Mouse (Mus musculus) spleen, adult 18-20 months (tissue): ENCODE results near the gene Lrsam1.

Experiments used
- DNase-seq, 2 experiments: peaks; one replicate each; pipeline ENCODE4 v3.0.0; 2022; ENCODE audit warnings: mixed read lengths in 2 of 2

The Lrsam1 gene

GRCm38 (mm10) chr2:32924306-32924844, 37.0 kb downstream of the Lrsam1 start:
- DNase-seq: no peak

DNA sequence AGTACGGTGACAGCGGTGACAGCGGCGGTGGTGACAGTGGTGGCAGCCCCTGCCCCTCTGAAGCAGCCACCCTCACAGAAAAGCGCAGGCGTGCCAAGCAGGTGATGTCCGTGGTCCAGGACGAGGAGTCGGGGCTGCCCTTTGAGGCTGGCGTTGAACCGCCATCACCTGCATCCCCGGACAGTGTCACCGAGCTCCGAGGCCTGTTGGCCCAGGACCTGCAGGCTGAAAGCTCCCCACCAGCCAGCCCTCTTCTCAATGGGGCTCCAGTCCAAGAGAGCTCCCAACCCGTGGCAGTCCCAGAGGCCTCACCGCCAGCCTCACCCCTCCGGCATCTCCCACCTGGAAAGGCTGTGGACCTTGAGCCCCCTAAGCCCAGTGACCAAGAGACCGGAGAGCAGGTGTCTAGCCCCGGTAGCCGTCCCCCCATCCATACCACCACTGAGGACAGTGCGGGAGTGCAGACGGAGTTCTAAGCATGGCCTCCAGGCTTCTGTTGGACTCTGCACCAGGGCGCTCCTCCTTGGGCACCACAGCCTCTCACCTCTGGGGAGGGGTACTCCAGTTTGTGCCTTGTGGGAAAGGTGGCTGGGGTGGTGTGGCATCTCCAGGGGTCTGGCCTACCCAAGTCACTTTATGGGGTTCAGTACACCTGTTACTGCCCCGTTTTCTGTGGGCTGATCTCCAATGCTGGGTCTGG, 37.7 kb downstream of the Lrsam1 start:
- DNase-seq: no peak

- DNase-seq: no peak
Measured at GRCm38 (mm10) chr2:32922564-32922963, 38.9 kb downstream of the Lrsam1 start.

DNA sequence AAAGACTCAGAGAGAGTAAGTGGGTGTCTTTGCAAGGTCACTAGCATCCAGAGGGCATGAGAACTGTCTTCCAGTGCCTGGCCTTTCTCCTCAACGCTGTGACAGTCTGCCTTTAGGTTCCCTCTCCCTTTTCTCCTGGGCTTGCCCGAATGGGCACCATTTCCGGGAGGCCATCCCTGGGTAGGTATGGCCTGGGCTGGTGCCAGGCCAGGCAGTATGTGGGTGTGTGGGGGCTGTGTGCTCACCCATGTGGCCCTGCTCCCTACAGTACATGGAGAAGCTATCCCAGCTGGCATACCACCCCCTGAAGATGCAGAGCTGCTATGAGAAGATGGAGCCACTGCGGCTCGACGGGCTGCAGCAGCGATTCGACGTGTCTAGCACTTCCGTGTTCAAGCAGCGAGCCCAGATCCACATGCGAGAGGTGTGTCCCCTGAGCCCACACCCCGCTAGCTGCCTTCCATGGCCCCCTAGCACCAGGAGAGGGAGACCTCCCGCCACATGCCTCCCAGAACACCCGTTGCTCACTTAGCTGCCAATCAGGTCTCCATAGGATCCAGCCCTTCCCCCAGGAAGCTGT, 39.5 kb downstream of the Lrsam1 start:
- no peak for DNase-seq

GRCm38 (mm10) chr2:32921235-32921634, 40.2 kb downstream of the Lrsam1 start:
- no peak for DNase-seq

DNA sequence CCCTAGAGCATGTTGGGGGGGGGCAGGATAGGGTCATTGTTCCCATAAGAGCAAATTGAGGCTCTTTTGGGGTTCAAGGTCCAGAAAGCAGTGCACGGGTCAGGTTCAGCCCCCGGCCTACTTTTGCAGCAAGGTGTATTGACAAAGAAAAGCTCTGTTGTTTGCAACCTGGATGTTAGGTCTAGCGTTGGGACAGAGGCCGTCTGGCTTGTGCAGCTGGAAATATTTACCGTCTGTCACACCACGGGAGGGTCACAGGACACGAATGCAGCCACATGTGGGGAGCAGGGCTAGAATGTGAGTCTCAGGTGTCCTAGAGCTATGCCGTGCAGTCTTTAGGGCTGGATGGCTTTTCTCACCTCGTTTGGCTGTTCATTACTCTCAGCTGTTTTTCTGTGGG, 43.0 kb downstream of the Lrsam1 start:
- DNase-seq: no peak

DNA sequence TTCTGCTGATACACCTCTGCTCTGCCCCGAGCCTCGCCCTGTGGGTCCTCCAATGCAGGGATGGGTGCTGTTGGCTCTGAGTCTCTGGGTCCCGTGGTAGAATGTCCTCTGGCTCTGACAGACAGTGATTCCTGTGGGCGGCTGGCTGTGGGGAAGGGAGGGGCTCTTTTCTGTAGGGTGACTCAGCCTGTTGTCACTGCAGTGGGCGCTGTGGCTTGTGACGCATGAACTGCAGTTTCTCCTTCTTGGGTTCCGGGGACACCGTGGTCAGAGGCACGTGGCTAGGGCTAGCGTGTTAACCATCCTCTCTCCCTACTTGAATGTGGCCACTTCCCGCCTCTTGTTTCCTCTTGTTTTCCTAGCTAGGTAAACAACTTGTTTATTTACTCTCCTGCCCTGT, 43.9 kb downstream of the Lrsam1 start:
- peak; percentile 21 to 35 for DNase-seq

DNA sequence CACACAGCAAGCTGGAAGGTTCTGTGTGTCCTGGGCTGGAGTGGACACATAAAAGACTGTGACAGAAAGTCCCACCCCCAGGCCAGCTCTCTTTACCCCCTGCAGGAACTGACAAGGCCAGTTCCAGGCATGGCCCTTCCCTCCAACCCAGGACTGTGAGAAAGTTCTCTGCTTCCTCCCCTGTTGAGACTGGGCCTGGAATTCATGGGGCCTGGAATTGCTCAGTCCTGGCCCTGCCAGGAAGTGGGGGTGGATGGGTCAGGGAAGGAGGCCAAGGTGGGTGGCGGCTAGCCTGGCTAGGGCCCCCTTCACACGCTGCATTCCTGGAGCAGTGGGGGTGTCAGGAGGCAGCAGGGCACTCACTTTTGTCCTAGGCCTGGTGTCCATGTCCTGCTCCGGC, 46.5 kb downstream of the Lrsam1 start:
- peak in 1 of 2 experiments; percentile 14 for DNase-seq

GRCm38 (mm10) chr2:32914362-32914761, 47.1 kb downstream of the Lrsam1 start:
- no peak for DNase-seq

GRCm38 (mm10) chr2:32912210-32912804, 49.1 kb downstream of the Lrsam1 start:
- peak; percentile 54 to 80 for DNase-seq

DNA sequence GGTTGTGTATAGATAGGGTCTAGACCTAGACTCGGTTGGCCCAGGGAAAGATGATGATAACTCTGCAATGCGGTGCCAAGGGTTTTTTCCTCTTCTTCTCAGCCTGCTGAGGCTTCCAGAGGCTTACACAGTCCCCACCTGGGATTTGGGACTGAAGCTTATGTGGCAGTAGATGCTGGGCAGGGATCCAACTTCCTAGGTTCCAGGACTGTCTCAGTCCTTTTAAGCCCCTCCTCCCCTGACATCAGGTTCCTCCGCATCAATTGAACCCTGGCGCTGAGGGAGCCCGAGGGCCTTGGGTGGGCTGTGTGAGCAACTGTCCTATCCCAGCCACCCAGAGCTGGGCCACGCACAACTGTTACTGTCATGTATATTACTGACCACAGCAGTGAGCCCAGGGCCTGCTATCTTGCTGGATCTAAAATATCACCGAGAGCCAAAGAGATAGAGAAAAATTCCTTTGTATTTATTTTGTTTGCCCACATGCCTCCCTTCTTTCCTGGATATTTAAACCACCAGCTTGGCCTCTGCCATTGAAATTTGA, 49.7 kb downstream of the Lrsam1 start:
- no peak for DNase-seq

DNA sequence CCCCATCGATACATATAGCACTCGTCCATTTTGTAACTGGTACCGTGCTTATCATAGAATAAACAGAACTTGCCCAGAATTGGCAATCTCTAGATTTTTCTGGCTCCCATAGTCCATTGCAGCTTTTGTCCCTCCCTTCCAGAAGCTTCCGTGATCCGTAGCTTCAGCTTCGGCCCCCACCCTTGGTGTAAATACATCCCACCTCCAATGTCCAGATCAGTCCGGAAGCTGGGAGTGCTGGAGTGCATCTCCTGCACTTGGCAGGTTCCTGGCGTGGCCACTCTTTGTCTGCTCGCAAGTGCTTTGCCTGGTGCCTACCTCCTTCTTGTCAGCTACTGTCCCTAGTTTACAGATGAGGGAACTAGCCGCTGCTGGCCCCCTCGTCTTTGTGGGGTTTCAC, 52.6 kb downstream of the Lrsam1 start:
- DNase-seq: no peak

DNA sequence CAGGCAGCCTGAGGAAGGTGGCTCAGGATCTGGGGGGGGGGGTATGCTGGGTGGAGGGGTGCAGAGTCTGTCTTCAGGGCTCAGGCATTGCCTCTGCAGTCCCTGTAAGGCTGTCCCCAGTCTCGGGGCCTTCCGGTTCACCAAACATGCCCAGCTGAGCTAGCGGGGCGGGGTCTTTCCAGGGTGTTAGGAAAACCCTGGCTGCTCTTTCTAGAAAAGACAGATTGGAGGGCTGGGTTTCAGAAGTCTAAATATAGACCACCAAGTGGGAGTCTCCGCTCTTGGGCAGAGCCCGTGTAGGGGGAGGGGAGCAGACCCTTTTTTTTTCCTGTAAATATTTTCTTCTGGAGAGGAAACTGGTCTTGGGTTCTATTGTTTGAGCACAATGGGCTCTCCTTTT, 53.1 kb downstream of the Lrsam1 start:
- DNase-seq: no peak

- no peak for DNase-seq
Measured at GRCm38 (mm10) chr2:32907442-32907841, 54.0 kb downstream of the Lrsam1 start.

DNA sequence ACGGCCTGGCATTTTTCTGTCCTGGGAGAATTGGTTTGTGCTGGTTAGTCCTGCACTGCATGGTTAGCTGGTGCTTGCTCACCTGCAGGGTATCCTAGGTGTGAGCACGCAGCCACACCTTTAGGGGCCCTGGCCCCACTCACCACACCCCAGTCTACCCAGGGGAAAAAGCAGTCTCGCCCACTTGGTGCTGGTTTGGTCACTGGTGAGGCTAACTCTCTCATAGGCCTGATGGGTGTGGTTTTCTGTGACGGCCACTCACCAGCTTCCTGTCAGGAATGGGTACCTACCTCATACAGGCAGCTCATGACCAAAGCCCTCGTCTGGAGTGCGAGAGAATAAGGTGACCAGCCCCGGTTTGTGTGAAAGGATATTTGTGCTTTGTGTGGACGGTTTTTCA, 56.1 kb downstream of the Lrsam1 start:
- DNase-seq: no peak

- DNase-seq: no peak
Measured at GRCm38 (mm10) chr2:32904637-32905036, 56.8 kb downstream of the Lrsam1 start.

DNA sequence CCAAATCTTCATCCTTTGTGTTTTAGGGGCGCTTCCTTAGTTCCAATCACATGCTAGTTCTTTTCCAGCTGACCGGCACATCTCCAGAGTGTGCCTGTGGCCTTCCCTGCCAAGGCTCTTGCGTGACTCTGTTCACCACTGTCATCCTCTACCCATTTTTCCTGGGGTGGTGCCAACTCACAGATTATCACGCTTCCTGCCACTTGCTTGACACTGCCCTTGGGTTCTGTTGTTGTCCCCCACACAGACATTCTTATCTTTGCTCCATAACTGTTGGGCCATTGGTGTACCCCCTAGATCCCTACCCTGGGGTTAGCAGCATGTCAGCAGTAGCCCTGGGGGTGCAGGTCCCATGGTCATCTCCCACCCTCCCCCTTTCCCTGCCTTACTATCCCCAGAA, 57.9 kb downstream of the Lrsam1 start:
- DNase-seq: no peak

- no peak for DNase-seq
Measured at GRCm38 (mm10) chr2:32902126-32902525, 59.3 kb downstream of the Lrsam1 start.

- DNase-seq: no peak
Measured at GRCm38 (mm10) chr2:32898983-32899382, 62.4 kb downstream of the Lrsam1 start.

DNA sequence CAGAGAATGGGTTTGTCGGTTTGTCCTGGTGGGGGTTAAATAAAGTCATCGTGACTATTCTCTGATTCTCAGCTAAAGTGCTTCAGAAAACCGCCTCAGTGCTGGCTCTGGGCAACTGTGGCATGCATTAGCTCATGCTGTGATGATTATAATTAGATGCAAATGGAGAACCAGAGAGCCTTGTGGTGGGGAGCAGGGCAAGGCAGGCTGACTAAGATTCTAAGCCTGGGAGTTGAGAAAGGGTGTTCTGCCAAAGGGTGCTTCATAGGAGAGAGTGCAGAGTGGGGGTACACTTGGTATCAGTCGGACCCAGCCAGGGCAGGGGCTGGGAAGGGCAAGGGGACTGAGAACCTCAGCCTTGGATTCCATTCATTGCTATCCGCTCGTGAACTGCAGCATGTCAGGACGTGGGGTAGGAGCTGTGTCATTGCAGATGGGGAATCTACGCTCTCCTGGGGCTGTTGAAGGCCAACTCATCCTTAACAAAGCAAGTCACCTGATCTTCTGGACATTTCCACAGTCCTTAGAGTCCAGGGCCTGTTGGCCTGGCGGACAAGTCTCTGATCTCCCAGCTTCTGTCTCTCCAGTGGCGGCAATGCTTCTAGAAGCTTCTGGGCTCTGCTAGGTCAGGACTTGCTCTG, 64.8 kb downstream of the Lrsam1 start:
- DNase-seq: no peak

DNA sequence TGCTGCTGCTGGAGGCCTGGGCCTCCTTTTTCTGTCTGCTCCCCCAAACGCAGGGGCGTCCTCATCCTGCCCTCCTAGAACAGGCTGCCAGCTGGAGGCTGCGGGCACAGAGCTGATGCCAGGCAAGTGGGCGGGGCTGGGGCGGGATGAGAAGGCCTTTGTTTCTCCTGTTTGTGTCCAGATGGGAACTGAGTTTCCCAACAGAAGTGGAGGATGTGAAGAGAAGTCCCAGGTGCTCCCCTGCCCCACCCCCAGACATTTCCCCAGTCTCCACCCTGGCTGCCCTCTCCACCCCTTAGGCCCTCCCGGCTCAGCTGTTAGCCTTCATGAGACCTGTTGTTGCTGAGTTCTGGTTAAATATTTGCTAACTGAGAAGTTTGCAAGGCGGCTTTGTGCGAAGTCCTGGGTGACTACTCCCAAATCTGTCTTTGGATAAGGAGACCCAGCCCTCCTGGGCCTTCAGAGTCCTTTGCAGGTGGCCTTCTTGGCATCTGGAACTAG, 65.8 kb downstream of the Lrsam1 start:
- DNase-seq: no peak

- DNase-seq: no peak
Measured at GRCm38 (mm10) chr2:32894097-32894496, 67.3 kb downstream of the Lrsam1 start.

DNA sequence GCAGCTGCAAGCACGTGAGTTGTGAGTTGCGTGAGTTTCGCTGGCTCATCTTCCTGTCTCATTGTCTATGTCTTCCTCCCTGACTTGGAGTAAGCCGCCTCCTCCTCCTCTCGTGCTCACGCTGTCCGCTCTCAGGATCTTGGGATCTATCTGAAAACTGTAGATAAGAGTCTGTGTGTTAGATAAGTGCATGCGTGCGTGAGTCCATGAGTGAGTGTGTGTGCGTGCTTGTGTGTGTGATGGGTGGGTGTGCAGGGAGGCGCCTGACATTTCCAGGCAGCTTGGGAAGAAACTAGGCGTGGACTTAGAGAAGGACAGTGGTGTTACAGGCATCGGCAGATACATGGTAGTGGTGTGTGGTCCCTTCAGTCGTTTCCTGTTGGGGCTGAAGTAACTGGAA, 68.9 kb downstream of the Lrsam1 start:
- no peak for DNase-seq
